Mouse (Mus musculus): Measurements from ENCODE around the gene Map4k1.
"Not testable (repeated sequence)": the region's sequence is repeated elsewhere in the genome, so short reads cannot be mapped to it uniquely, and the experiment has no call there.

Map4k1 gene

DNA sequence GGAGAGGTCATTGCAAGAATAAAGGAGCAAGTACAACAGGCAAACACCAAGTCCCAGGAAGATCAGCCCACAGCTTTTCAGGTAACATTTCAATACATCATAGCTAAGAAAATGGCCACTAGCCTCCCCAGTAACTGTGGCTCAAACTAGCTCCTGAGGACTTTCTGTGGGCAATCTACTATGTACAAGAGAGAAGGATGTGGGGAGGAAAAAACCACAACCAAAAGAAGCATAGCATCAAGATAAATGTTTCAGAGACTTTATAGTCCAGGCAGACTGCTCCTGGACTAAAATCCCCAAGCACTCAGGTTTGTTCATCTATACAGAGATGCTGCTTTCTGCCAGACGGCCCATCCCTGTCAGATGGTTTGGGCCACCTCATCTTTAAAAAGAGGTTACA lies 25.6 kb upstream of the Map4k1 start:
- no peak for DNase-seq

DNA sequence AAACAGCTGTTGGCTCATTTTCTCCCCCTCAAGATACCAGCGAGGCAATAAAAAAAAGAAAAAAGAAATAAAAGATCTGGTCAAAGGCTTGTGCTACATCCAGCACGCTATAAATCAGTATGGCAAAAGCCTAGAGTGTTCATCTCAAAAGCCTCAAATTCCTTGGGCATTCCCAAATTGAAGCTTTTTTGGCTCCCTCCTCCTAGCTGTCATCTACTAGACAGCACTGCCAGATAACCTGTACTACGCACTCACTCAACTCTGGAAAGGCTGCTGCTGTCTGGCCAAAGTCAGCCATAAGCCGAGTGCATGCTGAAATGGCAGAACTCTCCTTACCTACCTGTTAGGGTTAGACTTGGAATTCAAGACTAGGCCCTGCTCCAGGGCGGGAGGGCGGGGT lies 24.6 kb upstream of the Map4k1 start:
- DNase-seq = no peak

DNA sequence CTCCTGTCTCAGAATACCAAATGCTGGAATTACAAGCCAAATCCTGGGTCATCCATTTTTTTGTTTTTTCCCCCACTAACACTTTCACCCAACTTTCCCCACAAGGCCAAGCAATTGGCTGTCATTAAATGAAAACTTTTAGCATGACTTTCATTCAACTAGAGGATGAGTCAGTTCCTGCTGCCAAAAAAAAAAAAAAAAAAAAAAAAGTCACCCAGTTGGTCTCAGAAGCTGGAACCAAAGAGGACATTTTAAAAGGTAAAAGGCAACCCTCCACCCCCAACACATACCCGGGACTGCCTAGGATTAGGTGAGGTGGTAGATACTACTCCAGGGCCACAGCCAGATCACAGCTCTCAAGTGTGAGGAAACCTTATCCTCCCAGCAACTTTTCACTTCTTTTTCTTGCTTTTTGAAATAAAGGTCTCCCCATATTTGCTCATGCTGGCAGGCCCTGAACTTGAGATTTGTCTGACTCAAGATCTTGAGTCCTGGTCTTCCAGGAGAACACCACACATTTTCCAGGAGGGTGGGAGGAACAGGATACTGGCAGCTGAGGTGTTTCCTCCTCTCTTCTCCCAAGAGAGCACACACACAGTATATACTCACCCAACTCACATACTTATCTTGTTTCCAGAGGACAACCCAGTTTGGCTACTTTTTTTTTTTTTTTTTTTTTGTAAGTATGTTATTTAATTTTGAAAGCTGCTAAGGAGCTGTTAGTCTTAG lies 23.7 kb upstream of the Map4k1 start:
- DNase-seq = no peak

GRCm38 (mm10) chr7:28958770-28959169 lies 23.1 kb upstream of the Map4k1 start:
- no peak for DNase-seq

DNA sequence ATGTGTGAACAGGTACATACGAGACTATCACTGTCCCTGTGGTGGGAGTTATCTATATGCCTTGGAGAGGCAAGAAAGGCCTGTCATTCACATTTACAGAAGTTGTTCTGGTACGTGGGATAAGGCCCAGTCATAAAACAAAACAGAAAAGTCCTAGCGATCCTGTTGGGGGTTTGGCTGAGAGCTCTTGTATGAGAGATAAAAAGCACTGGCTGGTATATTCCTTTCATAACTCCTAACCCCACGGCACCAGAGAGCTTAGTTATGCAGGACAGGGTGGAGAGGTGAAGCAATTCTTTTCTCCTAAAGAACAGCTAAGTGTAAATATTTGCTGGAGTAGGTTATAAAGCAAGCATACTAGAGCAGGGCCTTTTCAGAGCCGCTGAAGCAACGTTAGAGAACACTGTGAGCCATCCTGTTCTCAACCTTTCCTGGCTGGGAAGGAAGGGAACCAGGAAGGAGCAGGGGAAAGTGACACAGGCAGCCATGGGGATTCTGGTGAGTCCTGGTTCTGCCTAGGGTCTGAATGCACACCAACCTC lies 22.3 kb upstream of the Map4k1 start:
- peak in 1 of 2 experiments; percentile 54 for DNase-seq

- DNase-seq = no peak
Measured at GRCm38 (mm10) chr7:28960354-28961046, 21.4 kb upstream of the Map4k1 start.

DNA sequence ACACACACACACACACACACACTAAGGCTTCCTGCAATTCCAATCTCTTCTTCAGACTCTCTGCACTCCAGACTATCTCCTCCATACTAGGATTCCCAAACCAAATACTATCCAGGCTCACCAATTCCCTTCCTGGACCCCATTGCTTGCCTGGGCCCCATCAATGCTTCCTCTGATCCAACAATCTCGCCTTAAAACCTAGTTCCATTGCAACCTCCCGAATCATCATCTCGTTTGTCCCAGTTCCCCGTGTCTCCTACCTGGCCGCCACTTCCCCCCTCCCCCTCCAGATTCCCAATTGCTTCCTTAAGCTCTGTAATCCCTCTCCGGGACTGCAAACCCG lies 20.3 kb upstream of the Map4k1 start:
- no peak for DNase-seq

DNA sequence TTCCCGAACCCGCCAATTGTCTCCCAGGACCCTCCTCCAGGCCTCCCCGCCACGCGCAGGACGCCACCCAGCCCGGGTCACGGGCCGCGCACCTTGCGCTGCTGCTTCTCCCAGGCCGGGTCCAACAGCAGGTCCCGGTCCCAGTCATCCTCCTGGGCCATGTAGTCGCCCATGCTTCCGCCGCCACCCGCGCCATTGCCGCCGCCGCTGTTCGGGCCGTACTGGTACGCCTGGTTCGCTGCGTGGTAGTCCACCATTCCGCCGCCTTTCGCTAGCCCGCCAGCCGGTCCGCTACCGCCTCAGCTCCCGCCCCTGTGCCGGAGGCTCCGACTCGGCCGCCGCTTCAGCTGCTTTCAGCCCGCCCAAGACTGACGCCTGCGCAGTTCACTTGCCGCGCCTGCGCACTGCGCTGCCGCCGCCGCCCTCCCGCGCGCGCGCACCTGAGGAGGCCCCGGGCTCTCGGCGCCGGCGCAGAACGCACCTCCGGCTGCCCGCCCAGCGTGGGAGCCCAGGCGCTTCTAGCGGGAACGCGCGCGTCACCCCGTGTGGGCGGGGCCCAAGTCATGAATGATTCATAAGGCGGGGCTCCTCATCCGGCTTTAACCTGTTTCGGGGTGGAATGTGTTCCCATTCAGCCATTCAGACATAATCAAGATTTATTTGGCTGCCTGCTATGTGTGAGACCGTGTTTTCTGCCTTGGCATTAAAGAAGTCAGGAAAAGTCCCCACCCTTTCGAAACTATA lies 19.8 kb upstream of the Map4k1 start, which contains the start of gene Actn4:
Actn4 (minus strand) TSS at position 414 of the 744 bp plus-strand sequence.
- DNase-seq = peak; percentile 99

DNA sequence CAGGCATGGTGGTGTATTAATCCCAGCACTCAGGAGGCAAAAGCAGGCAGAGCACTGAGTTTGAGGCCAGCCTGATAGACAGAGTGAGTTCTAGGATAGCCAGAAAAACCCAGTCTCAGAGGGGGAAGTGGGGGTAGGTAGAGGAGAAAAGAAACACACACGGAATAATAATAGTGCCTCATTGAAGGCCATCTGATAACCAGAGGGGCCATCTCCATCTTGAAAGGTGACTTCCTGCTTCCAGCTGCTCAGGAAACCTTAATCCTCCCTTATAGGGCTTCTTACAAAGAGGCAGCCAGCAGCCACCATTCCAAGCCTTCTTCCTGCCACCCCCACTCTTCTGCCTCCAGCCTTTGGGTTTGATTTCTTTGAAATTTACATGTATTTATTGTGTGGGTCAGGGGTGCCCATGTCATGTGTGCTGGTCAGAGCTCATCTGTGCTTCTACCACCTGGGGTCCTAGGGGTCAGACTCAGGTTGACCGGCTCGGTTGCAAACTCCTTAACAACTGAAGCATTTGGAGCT lies 18.4 kb upstream of the Map4k1 start:
- DNase-seq = no peak

- DNase-seq = no peak
Measured at GRCm38 (mm10) chr7:28965346-28965840, 16.5 kb upstream of the Map4k1 start.

DNA sequence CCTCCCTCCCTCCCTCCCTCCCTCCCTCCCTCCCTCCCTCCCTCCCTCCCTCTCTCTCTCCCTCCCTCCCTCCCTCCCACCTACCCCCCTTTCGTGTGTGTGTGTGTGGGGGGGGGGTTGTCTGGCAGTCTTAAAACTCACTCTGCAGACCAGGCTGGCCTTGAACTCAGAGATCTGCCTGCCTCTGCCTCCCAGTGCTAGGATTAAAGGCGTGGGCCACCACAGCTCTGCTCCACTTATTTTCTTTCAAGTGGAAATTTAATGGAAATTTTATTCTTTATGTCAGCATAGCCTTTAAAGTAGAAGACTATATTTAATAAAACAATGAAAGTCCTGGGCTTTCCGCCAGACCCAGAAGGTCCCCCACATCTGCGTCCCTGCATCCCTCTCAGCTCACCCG lies 15.7 kb upstream of the Map4k1 start:
- no peak for DNase-seq

DNA sequence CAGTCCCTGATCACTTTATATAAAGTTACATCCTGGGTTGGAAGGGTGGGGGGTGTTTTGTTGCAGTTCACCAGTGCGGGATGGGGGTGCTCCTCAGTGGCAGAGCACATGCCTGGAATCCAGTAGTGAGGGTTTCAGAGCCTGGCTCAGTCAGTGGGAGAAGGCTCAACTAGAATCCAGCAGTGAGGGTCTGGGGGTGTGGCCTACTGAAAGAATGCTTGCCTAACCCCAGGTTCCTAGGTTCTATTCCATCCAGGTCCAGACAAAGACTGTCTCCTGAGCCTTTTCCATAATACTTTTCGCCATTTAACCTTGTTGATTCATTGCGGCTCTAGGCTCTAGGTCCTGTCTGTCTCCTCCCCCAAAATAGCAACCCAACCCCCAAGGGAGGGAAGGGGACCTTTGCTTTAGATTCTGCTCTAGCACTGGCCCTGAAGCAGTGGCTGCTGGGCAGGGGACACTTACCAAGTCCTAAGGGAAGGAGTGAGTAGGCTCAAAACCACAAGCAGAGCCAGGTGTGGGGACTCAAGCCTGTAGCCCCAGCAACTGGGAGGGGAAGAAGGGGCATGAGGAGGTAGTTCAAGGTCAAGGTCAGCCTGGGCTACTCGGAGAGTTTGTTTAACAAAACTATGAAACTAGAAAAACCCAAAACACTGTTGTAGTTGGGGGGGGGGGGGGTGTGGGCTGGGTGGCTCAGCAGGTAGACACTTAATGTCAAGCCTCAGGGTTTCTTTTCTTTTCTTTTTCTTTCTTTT lies 14.9 kb upstream of the Map4k1 start:
- no peak for DNase-seq

DNA sequence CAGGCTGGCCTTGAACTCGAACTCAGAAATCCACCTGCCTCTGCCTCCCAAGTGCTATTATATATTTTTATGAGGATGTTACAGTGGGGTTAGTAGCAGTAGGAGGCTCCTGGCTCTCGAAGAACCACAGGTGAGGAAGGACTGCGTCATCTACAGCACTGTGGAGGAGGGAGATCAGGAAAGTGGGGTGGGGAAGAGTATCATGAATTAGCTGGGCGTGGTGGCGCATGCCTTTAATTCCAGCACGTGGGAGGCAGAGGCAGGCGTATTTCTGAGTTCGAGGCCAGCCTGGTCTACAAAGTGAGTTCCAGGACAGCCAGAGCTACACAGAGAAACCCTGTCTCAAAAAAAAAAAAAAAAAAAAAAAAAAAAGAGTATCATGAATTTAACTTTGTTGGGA lies 13.7 kb upstream of the Map4k1 start:
- DNase-seq = not testable (repeated sequence)

DNA sequence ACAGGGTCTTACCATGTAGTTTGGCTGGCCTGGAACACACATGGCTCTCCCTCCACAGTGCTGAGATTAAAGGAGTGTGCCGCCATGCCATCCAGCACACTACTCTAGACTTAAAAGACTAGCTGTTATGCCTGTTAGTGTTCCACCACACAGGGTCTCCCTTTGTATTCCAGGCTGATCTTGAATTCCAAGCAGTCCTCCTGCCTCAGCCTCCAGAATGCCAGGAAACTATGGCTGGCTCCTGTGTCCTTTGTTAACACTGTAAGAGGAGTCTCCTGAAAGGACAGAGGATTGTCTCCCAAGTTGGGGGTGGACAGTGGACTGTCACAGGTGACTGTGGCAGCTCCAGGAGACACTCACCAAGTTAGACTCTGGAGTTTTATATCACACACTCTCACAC lies 12.6 kb upstream of the Map4k1 start:
- no peak for DNase-seq

DNA sequence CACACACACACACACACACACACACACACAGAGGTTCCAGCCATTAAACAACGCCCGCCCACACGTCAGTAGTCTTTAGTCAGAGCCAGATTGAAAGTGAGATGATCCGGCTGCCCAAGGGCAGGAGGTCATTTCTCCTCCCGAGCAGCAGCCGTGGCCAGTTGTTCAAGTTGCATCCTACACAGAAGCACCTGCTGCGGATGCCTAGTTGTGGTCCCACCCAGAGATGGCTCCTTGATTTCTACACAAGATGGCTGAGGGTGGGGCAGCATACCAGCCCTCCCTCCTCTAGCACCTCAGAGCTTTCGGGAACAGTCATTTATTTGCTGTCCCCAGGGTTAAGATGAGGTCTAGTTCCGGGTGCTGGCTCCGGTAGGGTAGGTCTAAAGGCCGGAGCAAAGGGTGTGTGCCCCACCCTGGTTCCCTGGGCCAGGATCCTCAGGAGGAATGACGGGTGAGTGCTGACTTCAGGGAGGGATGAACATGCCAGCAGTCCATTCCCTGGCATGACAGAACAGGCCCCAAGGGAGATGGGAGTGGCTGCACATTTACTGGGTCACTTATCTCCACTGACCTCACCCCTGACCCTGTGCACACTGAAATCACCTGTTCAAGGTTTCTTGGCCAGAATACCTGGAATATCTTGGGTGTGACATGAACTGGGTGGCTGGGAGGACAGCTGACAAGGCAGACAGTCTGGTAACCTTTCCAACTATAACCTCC lies 12.0 kb upstream of the Map4k1 start:
- peak in 1 of 2 experiments; percentile 53 for DNase-seq

DNA sequence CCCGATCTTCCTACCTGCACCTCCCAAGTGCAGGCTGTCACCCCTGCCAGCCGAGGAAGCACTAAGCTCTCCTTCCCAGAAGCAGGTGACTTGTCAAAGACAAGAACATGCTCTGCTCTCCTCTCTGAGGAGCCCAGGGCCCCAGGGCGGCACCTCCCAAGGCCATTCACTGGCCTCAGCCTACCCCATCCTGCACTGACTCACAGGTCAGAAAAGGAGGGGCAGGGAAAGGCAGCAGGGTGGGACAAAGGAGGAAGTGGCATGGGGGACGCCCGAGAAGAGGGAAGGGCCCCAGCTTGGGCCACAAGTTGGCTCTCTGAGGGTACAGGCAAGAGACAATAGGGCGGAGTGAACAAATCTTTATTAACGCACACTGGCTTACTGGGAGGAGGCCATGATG lies 10.8 kb upstream of the Map4k1 start:
- DNase-seq = peak in 1 of 2 experiments; percentile 41

- peak; percentile 70 to 81 for DNase-seq
Measured at GRCm38 (mm10) chr7:28971770-28972269, 10.0 kb upstream of the Map4k1 start.

DNA sequence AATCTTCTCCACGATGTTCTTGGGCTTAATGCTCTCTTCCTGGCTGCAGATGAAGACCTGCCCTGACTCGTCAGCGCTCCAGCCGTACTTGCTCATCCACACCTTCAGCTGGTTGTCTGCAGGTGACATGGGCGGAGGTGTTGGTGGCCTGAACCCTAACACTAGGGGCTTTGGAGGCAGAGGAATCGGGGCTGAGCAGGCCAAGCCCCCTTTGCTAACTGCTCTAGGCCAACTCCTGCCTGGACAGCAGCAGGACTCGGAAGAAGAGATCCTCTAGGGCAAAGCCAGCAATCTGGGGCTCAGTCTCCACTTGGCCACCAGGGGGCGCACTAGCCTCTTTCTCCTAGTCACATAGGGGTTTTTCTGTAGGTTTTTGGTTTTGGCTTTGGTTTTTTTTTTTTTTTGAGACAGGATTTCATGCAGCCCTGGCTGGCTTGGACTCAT lies 9.3 kb upstream of the Map4k1 start:
- peak; percentile 81 to 87 for DNase-seq

DNA sequence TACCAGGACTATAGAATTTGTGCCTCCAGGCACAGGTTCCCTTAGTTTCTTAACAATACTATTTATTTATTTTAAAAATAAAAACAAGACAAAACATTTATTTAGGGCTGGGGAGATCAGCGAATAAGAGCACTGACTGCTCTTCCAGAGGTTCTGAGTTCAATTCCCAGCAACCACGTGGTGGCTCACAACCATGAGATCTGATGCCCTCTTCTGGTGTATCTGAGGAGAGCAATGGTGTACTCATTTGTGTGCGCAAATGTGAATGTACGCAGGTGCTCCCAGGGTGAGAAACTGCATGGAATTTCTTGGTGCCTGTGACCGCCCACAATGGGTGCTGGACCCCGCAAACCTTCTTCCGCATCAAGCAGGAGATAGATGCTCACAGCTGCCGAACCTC lies 8.8 kb upstream of the Map4k1 start:
- DNase-seq = no peak

- no peak for DNase-seq
Measured at GRCm38 (mm10) chr7:28977556-28977955, 4.3 kb upstream of the Map4k1 start.

GRCm38 (mm10) chr7:28982274-28983013 lies 594 bp downstream of the Map4k1 start:
- DNase-seq = peak; percentile 66 to 72
